Mouse (Mus musculus): Measurements from ENCODE around the gene Olfml1.

Olfml1 gene

GRCm38 (mm10) chr7:107567261-107567671 is at the start of gene Olfml1:
Gene Olfml1, plus strand, starts transcription at chr7:107567446.
- DNase-seq: no peak

DNA sequence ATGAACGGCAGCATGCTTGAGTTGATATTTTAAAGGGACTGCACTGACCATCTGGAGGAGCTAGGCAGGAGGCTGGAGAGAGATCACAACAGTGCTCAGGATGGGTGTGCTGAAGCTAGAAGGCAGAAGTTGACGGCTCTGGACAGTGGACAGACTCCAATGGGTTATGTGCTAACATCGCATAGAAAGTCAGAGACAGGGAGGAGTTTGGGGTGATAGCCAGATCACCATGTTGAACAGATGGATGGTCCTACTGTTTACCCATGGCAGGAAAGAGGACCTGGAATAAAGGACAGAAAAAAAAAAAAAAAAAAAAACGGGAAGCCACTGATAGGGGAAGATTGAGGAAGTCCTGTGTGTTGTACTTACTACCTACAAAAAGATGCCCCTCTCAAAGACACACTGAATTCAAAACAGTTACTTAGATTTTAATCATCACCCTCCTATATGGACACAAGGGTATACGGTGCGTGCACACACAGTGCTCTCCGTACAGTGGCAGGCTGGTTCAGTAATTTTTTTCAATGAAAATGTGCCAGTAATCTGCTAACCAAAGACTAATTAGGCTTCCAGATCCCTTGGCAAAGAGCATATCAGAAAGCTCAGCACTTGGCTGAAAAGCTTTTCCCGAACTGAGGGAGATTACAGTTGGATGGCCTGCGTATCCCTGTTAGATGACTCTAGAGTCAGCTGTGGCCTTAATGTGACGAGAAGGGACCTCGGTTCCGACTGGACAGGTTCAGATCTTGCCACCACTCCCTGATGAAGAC is 47.8 kb upstream of the Olfml1 start:
- DNase-seq: no peak

DNA sequence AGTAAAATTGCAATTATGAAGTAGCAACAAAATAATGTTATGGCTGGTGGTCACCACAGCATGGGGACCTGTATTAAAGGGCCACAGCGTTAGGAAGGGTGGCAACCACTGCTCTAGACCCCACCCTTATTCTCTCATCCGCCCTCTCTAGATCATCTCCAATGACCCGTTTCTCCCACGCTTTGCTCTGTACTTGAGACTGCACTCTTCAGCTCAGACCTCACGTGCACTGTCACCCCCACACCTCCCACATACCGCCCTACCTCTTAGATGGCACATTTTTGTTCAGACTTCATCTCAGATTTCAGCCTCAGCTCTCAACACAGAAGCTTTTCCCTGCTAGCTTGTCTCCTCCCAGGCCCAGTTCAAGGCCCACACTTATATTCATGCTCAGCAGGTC is 45.8 kb upstream of the Olfml1 start:
- DNase-seq: no peak

DNA sequence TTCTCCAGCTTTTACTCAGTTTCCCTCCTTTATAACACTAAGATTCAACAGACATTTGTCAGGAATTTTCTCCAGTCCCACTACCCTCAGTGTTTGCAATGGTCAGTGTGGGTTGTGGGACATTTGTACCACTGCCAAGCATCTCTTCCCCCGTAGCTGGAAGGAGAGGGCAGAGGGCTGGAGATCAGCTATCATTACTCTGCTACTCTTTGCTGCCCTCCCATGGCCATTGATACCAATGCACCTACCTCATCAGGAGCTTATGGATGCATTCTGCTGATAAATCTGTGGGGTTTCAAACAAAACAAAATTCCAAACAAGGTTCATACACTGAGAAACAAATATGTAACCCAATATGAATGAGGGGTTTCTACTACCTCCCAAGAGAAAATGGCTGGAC is 40.9 kb upstream of the Olfml1 start:
- peak; percentile 31 for DNase-seq

DNA sequence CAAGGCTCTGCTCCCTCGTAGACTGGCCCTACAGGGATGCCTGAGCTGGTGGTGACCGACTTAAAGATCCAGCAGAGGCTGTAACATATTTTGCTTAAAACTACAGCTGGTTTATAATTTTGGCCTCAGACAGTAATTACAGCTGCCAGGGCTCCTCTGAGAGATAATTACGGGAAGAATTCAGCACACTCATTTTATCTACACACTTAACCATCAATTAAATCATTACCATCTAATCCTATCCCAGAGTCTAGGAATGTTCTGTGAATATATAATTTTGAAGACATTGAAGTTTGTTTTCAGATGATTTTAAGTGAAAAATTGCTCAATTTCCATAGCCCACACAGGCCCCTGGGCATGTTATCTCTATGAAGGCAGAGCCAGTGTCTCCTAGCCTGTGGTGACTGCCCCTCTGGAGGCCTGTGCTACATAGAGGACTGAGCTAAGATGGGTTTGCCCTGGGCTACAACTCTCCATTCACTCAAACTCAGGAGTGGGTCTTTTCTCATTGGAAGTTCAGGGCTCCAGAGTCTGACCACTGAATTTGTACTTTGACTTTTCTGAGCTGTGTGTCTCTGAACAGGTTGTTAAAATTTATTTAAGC is 39.0 kb upstream of the Olfml1 start:
- DNase-seq: no peak

- DNase-seq: no peak
Measured at GRCm38 (mm10) chr7:107529364-107529763, 37.9 kb upstream of the Olfml1 start.

- no peak for DNase-seq
Measured at GRCm38 (mm10) chr7:107535311-107535710, 31.9 kb upstream of the Olfml1 start.

GRCm38 (mm10) chr7:107536516-107536915 is 30.7 kb upstream of the Olfml1 start:
- DNase-seq: no peak

- DNase-seq: no peak
Measured at GRCm38 (mm10) chr7:107540034-107540433, 27.2 kb upstream of the Olfml1 start.

DNA sequence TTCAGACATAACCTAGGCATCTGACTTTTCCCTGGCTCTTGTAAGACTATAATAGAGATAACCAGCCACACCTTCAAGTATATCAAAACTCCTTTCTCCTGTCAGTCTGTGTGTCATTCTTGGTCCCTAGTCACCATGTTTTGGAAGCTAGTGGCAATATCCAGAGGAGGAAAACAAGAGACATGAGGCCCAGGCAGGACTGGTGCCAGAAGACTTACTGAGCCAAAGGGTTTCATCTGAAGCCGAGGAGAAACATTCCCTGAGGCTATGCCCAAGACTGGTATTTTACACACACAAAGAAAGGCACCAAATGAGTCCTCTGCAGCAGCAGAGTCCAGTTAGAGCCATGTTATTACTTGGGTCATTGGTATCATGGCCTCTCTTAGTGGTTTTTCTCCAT is 22.2 kb upstream of the Olfml1 start:
- no peak for DNase-seq

- no peak for DNase-seq
Measured at GRCm38 (mm10) chr7:107547872-107548271, 19.4 kb upstream of the Olfml1 start.

- no peak for DNase-seq
Measured at GRCm38 (mm10) chr7:107553461-107553860, 13.8 kb upstream of the Olfml1 start.

- DNase-seq: peak; percentile 47
Measured at GRCm38 (mm10) chr7:107555906-107556305, 11.3 kb upstream of the Olfml1 start.

DNA sequence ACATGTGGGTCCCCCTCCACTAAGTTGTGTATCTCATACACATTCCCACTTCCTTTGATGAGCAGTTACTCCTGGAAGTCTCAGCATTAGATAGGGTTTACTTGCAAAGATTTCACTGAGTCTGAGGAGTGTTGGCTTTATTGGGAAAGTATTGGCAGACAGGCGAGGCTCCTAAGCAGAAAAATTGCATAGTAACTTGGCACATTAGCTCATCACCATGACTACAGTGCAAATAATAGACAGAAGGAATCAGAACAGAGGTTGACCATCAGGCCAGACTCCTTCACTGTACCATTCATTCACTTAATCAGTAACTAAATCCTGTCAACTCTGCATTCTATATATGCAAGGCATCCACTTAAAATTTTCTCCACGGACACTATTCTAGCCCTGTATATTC is 6.6 kb upstream of the Olfml1 start:
- DNase-seq: no peak

GRCm38 (mm10) chr7:107561584-107561983 is 5.7 kb upstream of the Olfml1 start:
- no peak for DNase-seq

GRCm38 (mm10) chr7:107563727-107564126 is 3.5 kb upstream of the Olfml1 start:
- DNase-seq: no peak

DNA sequence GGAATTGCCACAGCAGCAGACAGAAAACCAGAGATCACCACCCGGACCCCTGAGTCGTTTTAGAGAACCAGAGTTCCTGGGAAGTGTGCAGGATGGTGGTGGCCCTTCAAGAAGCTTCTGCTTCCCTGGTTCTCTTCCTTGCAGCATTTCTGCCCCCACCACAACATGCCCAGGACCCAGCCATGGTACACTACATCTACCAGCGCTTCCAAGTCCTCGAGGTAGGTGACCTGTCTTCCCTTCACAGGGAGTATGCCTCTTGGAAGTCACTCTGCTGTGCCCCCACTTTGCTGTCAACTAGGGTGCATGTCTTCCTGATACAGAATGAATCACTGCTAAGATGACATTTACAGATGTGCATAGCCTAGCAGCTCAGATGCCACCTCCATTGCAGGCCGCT is 428 bp downstream of the Olfml1 start:
- DNase-seq: no peak

GRCm38 (mm10) chr7:107568971-107569370 is 1.7 kb downstream of the Olfml1 start:
- DNase-seq: no peak

GRCm38 (mm10) chr7:107573856-107574255 is 6.6 kb downstream of the Olfml1 start:
- peak; percentile 17 for DNase-seq

- no peak for DNase-seq
Measured at GRCm38 (mm10) chr7:107574276-107574675, 7.0 kb downstream of the Olfml1 start.

- no peak for DNase-seq
Measured at GRCm38 (mm10) chr7:107592641-107593040, 25.4 kb downstream of the Olfml1 start.

- no peak for DNase-seq
Measured at GRCm38 (mm10) chr7:107593904-107594303, 26.7 kb downstream of the Olfml1 start.

- DNase-seq: peak; percentile 65
Measured at GRCm38 (mm10) chr7:107594325-107594856, 27.1 kb downstream of the Olfml1 start.

DNA sequence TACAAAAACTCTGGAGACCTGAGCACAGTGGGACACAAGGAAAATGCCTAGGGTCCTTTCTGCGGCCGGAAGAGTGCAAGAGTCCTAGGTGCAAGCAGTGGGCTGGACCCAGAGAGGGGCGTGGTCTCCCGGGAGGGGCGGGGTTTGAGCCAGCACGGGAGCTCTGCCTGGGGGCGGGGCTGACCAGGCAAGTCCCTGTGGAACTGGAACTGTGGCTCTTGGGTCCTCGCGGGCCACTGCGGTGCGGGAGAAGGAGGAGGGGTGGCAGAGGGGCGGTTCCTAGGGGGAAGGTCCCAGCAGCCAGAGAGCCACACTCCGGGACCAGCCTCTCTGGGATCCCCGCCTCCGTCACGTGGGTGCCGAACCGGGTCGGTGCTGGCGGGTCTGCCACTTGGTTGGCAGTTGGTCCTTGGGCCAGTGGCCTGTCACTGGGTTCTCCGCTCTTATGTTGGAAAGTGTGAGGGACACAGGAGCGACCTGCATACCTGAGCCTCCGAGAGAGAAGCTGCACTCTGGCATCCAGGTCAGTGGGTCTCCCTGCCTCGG is 27.7 kb downstream of the Olfml1 start, which contains the start of gene Ppfibp2:
Gene Ppfibp2 (plus strand): TSS at position 351 of the 546 bp plus-strand sequence.
- peak; percentile 90 for DNase-seq

Data from thymus, postnatal 4 days (tissue).